Mouse (Mus musculus) limb, embryonic 12.5 days (tissue): ENCODE results near the gene Zfp715. TPM values are rescaled to one million over a fixed set of nuclear protein-coding genes. Genes with fewer than 3 reads are reported as not detected.
"Not testable (repeated sequence)": the region's sequence is repeated elsewhere in the genome, so short reads cannot be mapped to it uniquely, and the experiment has no call there.

Experiments
- ATAC-seq: fragments of 200-750 bp; cut with Nextera tagmentation; 2 replicates; pipeline ENCODE4 v1.8.0; 2017; ENCODE audit warnings: low read depth, moderate TSS enrichment; ENCODE audit not compliant: insufficient number of reproducible peaks, insufficient read depth, low FRiP score, low TSS enrichment
- H3K27ac ChIP-seq: fragments of 300-500 bp; sonication (generic); 2 replicates; pipeline ENCODE4 v1.5.1; 2016; ENCODE audit warnings: mild to moderate bottlenecking, moderate library complexity
- H3K27me3 ChIP-seq: fragments of 300-500 bp; sonication (generic); 2 replicates; pipeline ENCODE4 v1.6.1; 2016; ENCODE audit warnings: mild to moderate bottlenecking, moderate library complexity
- H3K36me3 ChIP-seq: fragments of 300-500 bp; sonication (generic); 2 replicates; pipeline ENCODE4 v1.6.1; 2016; ENCODE audit warnings: mild to moderate bottlenecking, moderate library complexity
- H3K4me1 ChIP-seq: fragments of 300-500 bp; sonication (generic); replicated peaks from 2 replicates; pipeline ENCODE4 v1.6.1; 2016
- H3K4me2 ChIP-seq: fragments of 300-500 bp; sonication (generic); 2 replicates; pipeline ENCODE4 v1.6.1; 2016; ENCODE audit warnings: mild to moderate bottlenecking, moderate library complexity
- H3K4me3 ChIP-seq: fragments of 300-500 bp; sonication (generic); replicated peaks from 2 replicates; pipeline ENCODE4 v1.5.1; 2016; ENCODE audit warnings: mild to moderate bottlenecking
- H3K9ac ChIP-seq: fragments of 300-500 bp; sonication (generic); replicated peaks from 2 replicates; pipeline ENCODE4 v1.6.1; 2016; ENCODE audit warnings: mild to moderate bottlenecking, moderate library complexity
- H3K9me3 ChIP-seq: fragments of 300-500 bp; sonication (generic); 2 replicates; pipeline ENCODE4 v1.6.1; 2016; ENCODE audit warnings: mild to moderate bottlenecking, moderate library complexity
- WGBS: fragments of 180-500 bp; shearing (Covaris S2); methylation state at CpG from one replicate; pipeline ENCODE4 v1.1.7; 2016; 5-methylcytosine and 5-hydroxymethylcytosine counted together
- polyA plus RNA-seq: library from polyadenylated mRNA; unstranded; fragments of >200 nt; fragmentation: Nextera tagmentation; extraction: Ambion mirVana; gene quantifications from 2 replicates; pipeline ENCODE4 v1.2.1, GENCODE M21; 2016

Gene Zfp715
- polyA plus RNA-seq, 1 experiment from 2014 or later, result 14.5 TPM

- Histone ChIP-seq H3K4me3 (no peak overlapping the region), H3K9me3 (no peaks in the 10 kb centered on the region), H3K36me3 (peaks cover 13% of the 10 kb centered on the region), H3K4me2 (no peak overlapping the region), H3K27ac (no peak overlapping the region), H3K4me1 (no peaks in the 10 kb centered on the region), H3K27me3 (no peaks in the 10 kb centered on the region), H3K9ac (no peak overlapping the region)
- no peak for ATAC-seq
- 84% methylated on average over 3 of the region's 3 CpGs for whole genome bisulfite sequencing
Measured at GRCm38 (mm10) chr7:43291524-43291923, 21.6 kb downstream of the Zfp715 start.

- 8% methylated on average over 18 of the region's 18 CpGs for WGBS
- Histone ChIP-seq H3K27ac (no peak overlapping the region), H3K36me3 (no peaks in the 10 kb centered on the region), H3K9ac (0 out of 2 replicates have a peak overlapping the region, but pooled peaks have one; percentile 34), H3K4me2 (peak overlapping the region; percentile 48), H3K4me3 (peak overlapping the region; percentile 30), H3K4me1 (no peaks in the 10 kb centered on the region), H3K9me3 (no peaks in the 10 kb centered on the region), H3K27me3 (no peaks in the 10 kb centered on the region)
- no peak for ATAC-seq
Measured at GRCm38 (mm10) chr7:43282859-43283595, 30.1 kb downstream of the Zfp715 start.

GRCm38 (mm10) chr7:43282459-43282858 is 30.6 kb downstream of the Zfp715 start:
- no peaks in the 10 kb centered on the region for H3K27me3 ChIP-seq
- H3K4me2 ChIP-seq, result no peak overlapping the region
- H3K9ac ChIP-seq, result no peak overlapping the region
- ATAC-seq, result no peak
- no peak overlapping the region for H3K4me3 ChIP-seq
- no peaks in the 10 kb centered on the region for H3K9me3 ChIP-seq
- no peak overlapping the region for H3K27ac ChIP-seq
- H3K4me1 ChIP-seq, result no peaks in the 10 kb centered on the region
- 79% methylated on average over 3 of the region's 3 CpGs for WGBS
- no peaks in the 10 kb centered on the region for H3K36me3 ChIP-seq

- no peaks in the 10 kb centered on the region for H3K36me3 ChIP-seq
- no peaks in the 10 kb centered on the region for H3K27me3 ChIP-seq
- H3K9me3 ChIP-seq, result no peaks in the 10 kb centered on the region
- no peak overlapping the region for H3K4me3 ChIP-seq
- H3K4me2 ChIP-seq, result no peak overlapping the region
- no peak overlapping the region for H3K27ac ChIP-seq
- WGBS, result 65% methylated on average over 5 of the region's 5 CpGs
- H3K9ac ChIP-seq, result no peak overlapping the region
- ATAC-seq, result no peak
- H3K4me1 ChIP-seq, result no peaks in the 10 kb centered on the region
Measured at GRCm38 (mm10) chr7:43277401-43277800, 35.7 kb downstream of the Zfp715 start.

GRCm38 (mm10) chr7:43276178-43276577 is 36.9 kb downstream of the Zfp715 start:
- WGBS, result 43% methylated on average over 6 of the region's 7 CpGs
- not testable (repeated sequence) for ATAC-seq, H3K9ac ChIP-seq, H3K4me3 ChIP-seq, H3K27me3 ChIP-seq, H3K36me3 ChIP-seq, H3K4me2 ChIP-seq, H3K4me1 ChIP-seq, H3K27ac ChIP-seq, H3K9me3 ChIP-seq

GRCm38 (mm10) chr7:43273476-43273875 is 39.6 kb downstream of the Zfp715 start:
- no peak for ATAC-seq
- H3K27me3 ChIP-seq, result no peaks in the 10 kb centered on the region
- 77% methylated on average over 1 of the region's 1 CpGs for WGBS
- no peak overlapping the region for H3K4me3 ChIP-seq
- no peak overlapping the region for H3K27ac ChIP-seq
- H3K9me3 ChIP-seq, result no peaks in the 10 kb centered on the region
- no peak overlapping the region for H3K9ac ChIP-seq
- H3K4me2 ChIP-seq, result no peak overlapping the region
- no peaks in the 10 kb centered on the region for H3K4me1 ChIP-seq
- H3K36me3 ChIP-seq, result no peaks in the 10 kb centered on the region

GRCm38 (mm10) chr7:43267359-43267758 is 45.7 kb downstream of the Zfp715 start:
- WGBS, result 88% methylated on average over 13 of the region's 13 CpGs

GRCm38 (mm10) chr7:43253540-43253939 is 59.6 kb downstream of the Zfp715 start:
- Histone ChIP-seq H3K4me1 (no peaks in the 10 kb centered on the region), H3K4me3 (no peak overlapping the region), H3K36me3 (no peaks in the 10 kb centered on the region), H3K9ac (no peak overlapping the region), H3K27me3 (no peaks in the 10 kb centered on the region), H3K9me3 (no peaks in the 10 kb centered on the region), H3K27ac (no peak overlapping the region), H3K4me2 (no peak overlapping the region)
- ATAC-seq, result no peak
- 78% methylated on average over 7 of the region's 7 CpGs for WGBS

More at GRCm38 (mm10) chr7:43267359-43267758, 45.7 kb downstream of the Zfp715 start:
- H3K9me3 ChIP-seq, result peaks cover 13% of the 10 kb centered on the region
- H3K9ac ChIP-seq, ATAC-seq, H3K27me3 ChIP-seq, H3K4me1 ChIP-seq, H3K4me3 ChIP-seq, H3K4me2 ChIP-seq, H3K27ac ChIP-seq, H3K36me3 ChIP-seq: not testable (repeated sequence)

GRCm38 (mm10) chr7:43250718-43251117 is 62.4 kb downstream of the Zfp715 start:
- not testable (repeated sequence) for H3K27me3 ChIP-seq, H3K4me3 ChIP-seq, H3K27ac ChIP-seq, H3K4me1 ChIP-seq, H3K4me2 ChIP-seq, H3K9me3 ChIP-seq, H3K9ac ChIP-seq, ATAC-seq, H3K36me3 ChIP-seq
- WGBS, result 77% methylated on average over 1 of the region's 1 CpGs

Other genes with a start within 250 kb of the Zfp715 start
- not detected in 2 replicates for gene Zfp936, start 199.1 kb downstream of the Zfp715 start, polyA plus RNA-seq
- gene Siglecf, start 38.0 kb upstream of the Zfp715 start, polyA plus RNA-seq, result 0.33 and 0.40 TPM in 2 replicates
- not detected in 2 replicates for gene Siglecg, start 94.9 kb upstream of the Zfp715 start, polyA plus RNA-seq
- not detected in 2 replicates for gene Lim2, start 114.4 kb upstream of the Zfp715 start, polyA plus RNA-seq
- gene Nkg7, start 123.8 kb upstream of the Zfp715 start, polyA plus RNA-seq, result 0.64 TPM in 1 of 2 replicates, not detected in the other
- gene Cldnd2, start 127.5 kb upstream of the Zfp715 start, polyA plus RNA-seq, result not detected in 2 replicates
- gene Etfb, start 130.8 kb upstream of the Zfp715 start, polyA plus RNA-seq, result 236 and 240 TPM in 2 replicates
- 1.1 TPM in 1 of 2 replicates, not detected in the other for gene Gm45233, start 130.8 kb upstream of the Zfp715 start, polyA plus RNA-seq
- 1.8 and 3.7 TPM in 2 replicates for gene Vsig10l, start 149.9 kb upstream of the Zfp715 start, polyA plus RNA-seq
- 1.4 and 1.7 TPM in 2 replicates for gene Iglon5, start 176.8 kb upstream of the Zfp715 start, polyA plus RNA-seq
- gene 4931406B18Rik, start 192.6 kb upstream of the Zfp715 start, polyA plus RNA-seq, result not detected in 2 replicates
- gene Cd33, start 231.1 kb upstream of the Zfp715 start, polyA plus RNA-seq, result 0.83 and 1.4 TPM in 2 replicates
- 5.6 and 5.7 TPM in 2 replicates for gene Zfp658, start 249.0 kb upstream of the Zfp715 start, polyA plus RNA-seq